Mouse (Mus musculus) left cerebral cortex, postnatal 4 days (tissue): ENCODE measurements around the gene Rhpn2. TPM values are rescaled to one million over a fixed set of nuclear protein-coding genes. Genes with fewer than 3 reads are reported as not detected.
"Not testable (repeated sequence)": the region's sequence is repeated elsewhere in the genome, so short reads cannot be mapped to it uniquely, and the experiment has no call there.

ENCODE experiments used
- DNase-seq: peaks from one replicate; pipeline ENCODE4 v3.0.0-alpha.2; 2022
- intact Hi-C: fragments of 180-260 bp; cut with DNase I; formaldehyde crosslinking; loops from one replicate; pipeline ENCODE4 v1.15.1; 2025
- total RNA-seq, 2 experiments: library from RNA; stranded (reverse); gene quantifications; 2 replicates each; pipeline ENCODE4 v1.2.3; 2021

The Rhpn2 gene
- 1 to 10 TPM; 1.6 to 2.0 TPM for total RNA-seq

DNA sequence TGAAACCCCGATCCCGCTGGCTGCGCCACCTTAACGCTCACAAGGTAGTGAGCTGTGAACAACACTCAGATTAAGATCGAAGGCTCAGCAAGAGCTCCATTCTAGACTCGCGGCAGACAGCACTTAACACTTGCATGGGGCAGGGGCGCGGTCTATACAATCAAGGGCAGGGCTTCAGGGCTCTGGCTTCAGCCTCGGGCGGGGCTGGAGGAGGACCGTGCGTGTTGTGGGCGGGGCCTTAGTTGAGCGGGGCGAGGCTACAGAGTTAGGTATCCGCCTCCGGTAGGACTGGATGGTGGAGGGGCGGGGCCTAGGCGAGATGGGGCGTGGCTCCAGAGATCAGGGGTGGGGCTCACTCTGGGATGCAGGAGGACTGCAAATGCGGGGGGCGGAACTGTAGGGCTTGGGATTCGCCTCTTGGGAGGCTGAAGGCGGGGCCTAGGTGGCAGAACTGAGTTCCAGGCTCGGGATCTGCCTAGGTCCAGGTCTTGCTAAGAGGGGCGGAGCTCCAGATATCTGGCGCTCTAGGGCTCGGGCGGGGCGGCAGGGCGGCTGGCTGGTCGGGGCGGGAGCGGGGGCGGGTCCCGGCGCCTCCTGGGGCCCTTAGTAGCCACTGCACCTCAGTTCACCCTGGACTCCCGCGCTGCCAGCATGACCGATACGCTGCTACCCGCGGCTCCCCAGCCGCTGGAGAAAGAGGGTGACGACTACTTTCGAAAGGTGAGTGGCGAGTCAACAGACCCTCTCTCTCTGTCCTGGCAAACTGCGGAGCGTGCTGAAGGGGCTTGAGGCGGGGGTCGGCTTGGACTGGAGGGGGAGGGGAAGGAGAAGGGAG lies at the start of gene Rhpn2:
Gene Rhpn2 (plus strand): TSS at position 479 of the 835 bp plus-strand sequence.
- intact Hi-C loops, result no loop called here
- DNase-seq, result peak; percentile 99

GRCm38 (mm10) chr7:35293464-35293863 lies 40.5 kb upstream of the Rhpn2 start:
- intact Hi-C loops, result no loop called here

DNA sequence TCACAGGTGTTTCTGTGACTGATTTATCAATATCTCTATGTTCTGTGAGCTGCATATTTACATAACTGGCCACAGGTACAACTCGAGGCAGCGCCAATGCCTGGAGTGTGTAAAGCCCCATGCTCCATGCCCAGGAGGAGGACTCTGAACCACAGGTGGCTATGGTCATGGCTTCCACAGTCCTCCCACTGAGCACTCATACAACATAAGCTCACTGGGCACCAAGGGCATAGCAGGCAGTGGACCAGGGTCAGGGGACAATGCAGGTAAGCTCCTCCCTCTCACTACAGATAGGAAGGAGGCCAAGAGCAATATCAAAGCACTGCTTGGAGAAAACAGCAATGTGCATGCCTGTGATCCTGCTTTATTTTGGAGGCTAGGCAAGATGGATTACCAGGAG lies 38.3 kb upstream of the Rhpn2 start:
- no peak for DNase-seq
- intact Hi-C loops, result no loop called here

More at GRCm38 (mm10) chr7:35293464-35293863, 40.5 kb upstream of the Rhpn2 start:
- DNase-seq, result peak; percentile 18

DNA sequence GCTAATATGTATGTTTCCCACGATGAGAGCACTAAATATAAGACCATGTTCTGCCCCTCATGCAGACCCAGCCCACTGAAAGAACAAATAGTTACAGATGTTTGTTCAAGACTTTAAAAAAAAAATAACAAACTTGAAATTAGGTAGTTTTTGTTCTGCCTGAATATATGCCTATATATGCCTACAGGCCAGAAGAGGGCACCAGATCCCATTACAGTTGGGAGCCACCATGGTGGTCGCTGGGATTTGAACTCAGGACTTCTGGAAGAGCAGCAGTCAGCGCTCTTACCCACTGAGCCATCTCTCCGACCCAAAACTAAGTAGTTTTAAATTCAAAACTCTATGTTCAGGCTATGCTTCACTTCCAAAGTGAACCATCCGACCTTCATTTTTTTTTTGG lies 36.1 kb upstream of the Rhpn2 start:
- no peak for DNase-seq
- intact Hi-C loops, result no loop called here

- intact Hi-C loops, result loop anchor here (10.0 kb wide), 1 partner anchor 105 kb away; no protein-coding TSS in a partner anchor
Measured at GRCm38 (mm10) chr7:35299656-35300055, 34.3 kb upstream of the Rhpn2 start.

GRCm38 (mm10) chr7:35300792-35301191 lies 33.2 kb upstream of the Rhpn2 start:
- intact Hi-C loops, result loop anchor here (10.0 kb wide), 1 partner anchor 104 kb away; no protein-coding TSS in a partner anchor
- no peak for DNase-seq

More at GRCm38 (mm10) chr7:35299656-35300055, 34.3 kb upstream of the Rhpn2 start:
- no peak for DNase-seq

- no peak for DNase-seq
Measured at GRCm38 (mm10) chr7:35311214-35311613, 22.8 kb upstream of the Rhpn2 start.

DNA sequence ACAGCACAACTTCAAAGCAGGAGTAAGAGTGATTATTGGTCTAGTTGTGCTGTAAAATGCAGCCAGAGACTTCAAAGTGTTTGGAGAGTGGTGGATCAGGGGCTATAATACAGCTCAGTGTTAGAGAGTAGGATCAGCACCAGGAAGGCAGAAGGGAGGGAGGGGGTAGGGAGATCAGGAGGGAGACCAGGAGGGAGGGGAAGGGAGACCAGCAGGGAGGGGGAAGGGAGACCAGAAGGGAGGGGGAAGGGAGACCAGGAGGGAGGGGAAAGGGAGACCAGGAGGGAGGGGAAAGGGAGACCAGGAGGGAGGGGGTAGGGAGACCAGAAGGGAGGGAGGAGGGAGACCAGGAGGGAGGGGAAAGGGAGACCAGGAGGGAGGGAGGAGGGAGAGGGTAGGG lies 19.8 kb upstream of the Rhpn2 start:
- no peak for DNase-seq
- intact Hi-C loops, result no loop called here

More at GRCm38 (mm10) chr7:35311214-35311613, 22.8 kb upstream of the Rhpn2 start:
- intact Hi-C loops, result no loop called here

GRCm38 (mm10) chr7:35317729-35318609 lies 16.0 kb upstream of the Rhpn2 start, which contains the start of gene Gpatch1:
Gpatch1 (minus strand) TSS chr7:35318440.
- intact Hi-C loops, result no loop called here
- peak; percentile 93 for DNase-seq

GRCm38 (mm10) chr7:35319221-35319620 lies 14.7 kb upstream of the Rhpn2 start:
- DNase-seq, intact Hi-C loops: not testable (repeated sequence)

GRCm38 (mm10) chr7:35319755-35320154 lies 14.2 kb upstream of the Rhpn2 start:
- DNase-seq, result no peak
- intact Hi-C loops, result no loop called here

GRCm38 (mm10) chr7:35322161-35322560 lies 11.8 kb upstream of the Rhpn2 start:
- intact Hi-C loops, result no loop called here
- DNase-seq, result no peak

DNA sequence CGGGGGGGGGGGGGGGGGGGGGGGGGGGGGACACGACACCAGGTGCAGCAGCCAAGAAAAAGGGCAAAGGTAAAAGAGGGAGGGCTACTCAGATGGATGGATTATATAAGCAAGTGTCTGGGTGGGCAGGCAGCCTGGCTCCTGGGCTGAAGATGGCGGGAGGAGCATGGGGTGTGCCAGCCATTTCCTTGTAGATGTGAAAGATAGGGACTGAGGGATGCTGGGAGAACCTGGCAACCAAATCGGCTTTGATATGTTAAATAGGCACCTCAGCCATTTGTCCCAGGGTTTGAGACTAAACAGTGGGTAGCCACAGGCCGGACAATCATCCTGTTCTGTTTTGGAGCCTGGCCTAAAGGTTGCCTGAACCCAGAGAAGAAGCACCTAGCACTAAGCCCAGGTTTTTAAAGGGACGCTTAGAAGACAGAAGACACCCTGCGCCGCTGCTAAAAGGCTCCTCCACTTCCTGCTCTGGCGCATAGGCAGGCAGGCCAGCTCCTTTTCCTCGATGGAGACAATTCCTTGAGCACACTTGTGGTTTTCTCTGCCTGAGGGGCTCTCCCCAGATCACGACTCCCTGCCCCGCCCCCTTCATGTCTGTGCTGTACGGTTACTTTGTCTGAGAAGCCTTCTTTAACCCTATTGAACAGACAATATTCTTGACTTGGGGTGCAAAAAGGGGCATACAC lies 11.1 kb upstream of the Rhpn2 start:
- DNase-seq, result no peak
- intact Hi-C loops, result no loop called here

DNA sequence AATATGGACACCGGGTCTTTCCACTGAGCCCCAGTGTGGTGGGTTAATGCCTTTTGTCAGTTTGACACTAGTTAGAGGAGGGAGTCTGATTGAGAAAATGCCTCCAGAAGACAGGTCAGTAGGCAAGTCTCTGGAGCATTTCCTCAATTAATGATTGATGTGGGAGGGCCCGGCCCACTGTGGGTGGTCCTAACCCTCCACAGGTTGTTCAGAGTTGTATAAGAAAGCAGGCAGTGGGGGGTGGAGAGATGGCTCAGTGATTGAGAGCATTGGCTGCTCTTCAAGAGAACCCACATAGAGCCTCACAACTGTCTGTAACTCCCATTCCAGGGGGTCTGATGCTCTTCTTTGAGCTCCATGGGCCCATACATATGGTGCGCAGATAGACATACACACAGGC lies 2.4 kb upstream of the Rhpn2 start:
- no peak for DNase-seq
- intact Hi-C loops, result no loop called here

- intact Hi-C loops, result no loop called here
- DNase-seq, result no peak
Measured at GRCm38 (mm10) chr7:35333231-35333651, 729 bp upstream of the Rhpn2 start.

- intact Hi-C loops, result no loop called here
- DNase-seq, result peak; percentile 24
Measured at GRCm38 (mm10) chr7:35334527-35335452, 820 bp downstream of the Rhpn2 start.

DNA sequence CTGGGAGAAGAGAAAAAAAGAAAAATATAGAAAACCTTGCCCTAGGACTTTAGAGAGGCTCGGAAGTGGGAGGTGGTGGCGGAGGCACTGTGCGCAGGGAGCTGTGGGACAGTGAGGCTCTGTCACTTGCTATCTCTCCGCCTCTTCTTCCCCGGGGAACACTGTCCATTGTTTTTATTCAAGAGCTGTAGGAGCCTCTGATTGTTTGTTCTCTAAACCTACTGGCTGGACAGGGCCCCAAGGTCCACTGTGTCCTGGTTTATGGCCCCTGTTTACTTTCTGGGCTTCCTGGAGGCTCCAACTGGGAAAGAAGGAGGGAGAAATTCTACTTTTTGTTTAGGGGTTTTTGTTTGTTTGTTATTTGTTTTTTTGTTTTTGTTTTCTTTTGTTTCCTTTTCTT lies 6.2 kb downstream of the Rhpn2 start:
- no peak for DNase-seq
- intact Hi-C loops, result no loop called here

GRCm38 (mm10) chr7:35341282-35341681 lies 7.3 kb downstream of the Rhpn2 start:
- DNase-seq, result no peak

DNA sequence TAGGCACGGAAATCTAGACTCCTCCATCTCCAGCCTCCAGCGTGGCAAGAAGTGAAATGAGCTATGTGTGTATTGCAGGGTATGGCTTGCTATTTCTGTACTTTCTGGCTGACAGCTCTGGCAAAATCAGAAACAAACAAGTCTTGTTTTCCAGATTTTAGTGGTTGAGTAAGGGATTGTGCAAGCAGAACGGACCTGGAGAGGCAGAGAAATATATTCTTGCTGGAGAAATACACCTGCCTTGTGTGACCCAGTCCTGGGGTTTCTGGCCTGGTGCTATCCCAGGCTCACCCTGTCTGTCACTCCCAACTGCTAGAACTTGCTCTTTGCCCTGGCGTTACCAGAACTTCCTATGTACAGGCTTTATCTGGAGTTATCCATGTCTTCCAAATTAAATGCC lies 8.5 kb downstream of the Rhpn2 start:
- DNase-seq, result no peak
- intact Hi-C loops, result no loop called here

More at GRCm38 (mm10) chr7:35341282-35341681, 7.3 kb downstream of the Rhpn2 start:
- intact Hi-C loops, result no loop called here
